Mouse (Mus musculus): ENCODE measurements around the gene Serpinb6d.

Serpinb6d gene

DNA sequence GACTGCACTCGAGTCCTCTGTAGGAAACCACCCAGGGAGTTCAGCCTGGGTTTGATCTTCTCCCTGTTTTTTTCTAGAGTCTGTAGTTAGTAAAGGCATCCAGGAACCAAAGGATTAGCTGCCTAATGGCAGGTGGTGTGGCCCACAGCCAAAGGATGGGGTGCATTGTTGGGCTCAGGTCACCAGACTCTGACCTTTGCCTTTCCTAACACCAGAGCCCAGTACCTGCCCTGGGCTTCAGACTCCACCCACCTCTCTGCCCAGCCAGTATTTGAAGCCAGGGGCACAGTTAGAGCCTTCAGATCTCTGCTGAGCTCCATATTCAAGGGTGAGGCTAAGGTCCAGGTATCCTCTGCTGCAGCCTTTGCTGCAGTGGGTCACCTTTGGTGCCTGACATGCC lies at the start of gene Serpinb6d:
Serpinb6d (plus strand) TSS at position 301 of the 400 bp plus-strand sequence.
- no peak for DNase-seq (ENCODE audit: low spot score)

DNA sequence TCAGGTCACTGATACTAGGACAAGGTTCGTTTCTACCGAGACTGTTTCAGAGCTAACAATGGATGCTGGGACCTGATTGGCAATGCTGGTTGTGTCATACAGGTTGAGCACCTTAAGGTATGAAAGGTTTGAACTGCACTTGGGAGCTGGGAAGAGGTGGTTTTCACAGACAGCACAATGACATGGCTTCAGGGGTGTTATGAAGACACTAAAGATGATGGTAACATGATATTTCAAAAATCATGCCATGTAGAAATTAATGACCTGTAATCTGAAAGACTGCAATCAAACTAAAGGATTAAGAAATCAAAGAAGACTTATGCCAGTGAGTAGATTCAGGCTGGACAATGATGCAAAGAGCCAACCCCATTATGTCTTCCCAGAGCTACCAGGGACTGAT lies 38.3 kb upstream of the Serpinb6d start:
- DNase-seq (ENCODE audit: low spot score) = no peak

DNA sequence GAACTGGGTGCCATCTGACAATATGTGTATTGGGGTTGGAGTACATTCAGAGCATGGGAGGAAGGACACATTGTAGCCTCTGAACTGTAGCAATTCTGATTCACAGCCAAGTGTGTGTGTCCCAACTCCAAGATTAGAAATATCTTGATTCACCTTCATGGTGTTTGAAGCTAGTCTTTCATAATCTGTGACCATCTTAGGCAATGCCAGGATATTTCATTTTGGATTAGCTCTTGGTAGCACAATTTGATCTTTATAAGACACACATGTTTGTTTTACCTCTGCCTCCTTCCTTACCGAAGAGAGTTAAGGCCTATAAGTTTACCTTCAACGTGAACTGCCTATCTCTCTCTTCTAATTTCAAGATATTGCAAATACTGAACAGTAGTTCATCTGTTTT lies 18.7 kb upstream of the Serpinb6d start:
- DNase-seq (ENCODE audit: low spot score) = no peak

DNA sequence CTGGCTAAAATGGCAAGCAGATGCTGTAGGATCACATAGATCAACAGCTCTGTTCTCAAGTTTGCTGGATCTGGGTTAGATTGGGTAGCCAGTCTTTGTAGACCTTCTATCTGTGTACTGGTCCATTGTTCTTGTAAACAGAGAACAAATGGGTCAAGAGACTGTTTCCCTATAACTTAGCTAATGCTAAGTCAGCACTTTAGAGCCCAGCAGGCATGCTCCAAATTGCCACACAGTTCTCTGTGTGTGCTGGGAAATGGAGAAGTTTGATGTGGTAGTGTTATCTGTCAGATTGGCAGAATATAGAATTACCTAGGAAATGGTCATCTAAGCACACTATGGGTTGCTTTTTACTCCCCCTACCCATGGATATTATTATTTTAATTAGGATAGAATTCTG lies 1.3 kb downstream of the Serpinb6d start:
- DNase-seq (ENCODE audit: low spot score) = no peak

GRCm38 (mm10) chr13:33720296-33720695 lies 59.1 kb downstream of the Serpinb6d start:
- no peak for DNase-seq (ENCODE audit: low spot score)

Measured in layer of hippocampus, adult 11-12 months (tissue).